Mouse (Mus musculus): ENCODE results near the gene Rbm47.

- TF ChIP-seq EP300 (IDR thresholded peaks at IDR 0.05) (no peak), CTCF (IDR thresholded peaks at IDR 0.05) (no peak)
Measured at GRCm38 (mm10) chr5:66061667-66062045, 111.3 kb downstream of the Rbm47 start.

Measured in lung, postnatal 0 days (tissue).